Mouse (Mus musculus) cerebellum, postnatal 4 days (tissue): ENCODE results near the gene Zfc3h1.

Source experiments
- DNase-seq, 2 experiments: peaks; one replicate each; pipeline ENCODE4 v3.0.0; 2022; ENCODE audit warnings: low spot score in 2 of 2, mixed read lengths in 1 of 2

The Zfc3h1 gene

DNA sequence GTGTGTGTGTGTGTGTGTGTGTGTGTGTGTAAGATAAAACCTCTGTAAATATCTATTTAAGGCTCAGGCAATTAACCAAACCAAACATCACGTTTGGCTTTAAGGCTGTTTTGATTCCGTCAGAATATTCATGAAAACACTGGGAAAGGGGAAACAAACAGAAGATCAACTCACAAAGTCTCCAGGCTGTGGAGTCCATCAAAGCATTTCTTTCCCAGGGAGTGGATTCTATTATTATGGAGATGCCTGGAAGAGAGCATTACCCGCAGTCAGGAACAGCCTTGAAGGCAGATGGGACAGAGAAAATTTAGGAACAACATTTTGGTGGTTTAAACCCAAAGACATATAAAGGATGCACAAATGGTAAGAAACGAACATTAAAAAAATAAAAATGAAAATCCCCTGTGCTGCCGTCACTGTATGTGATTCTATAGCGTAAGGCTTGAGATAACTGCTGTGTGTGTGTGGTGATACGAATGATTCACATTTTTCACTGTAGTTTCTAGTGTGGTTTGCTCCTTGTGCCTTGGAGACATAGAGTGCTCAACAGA, 90.3 kb downstream of the Zfc3h1 start:
- DNase-seq, result no peak

DNA sequence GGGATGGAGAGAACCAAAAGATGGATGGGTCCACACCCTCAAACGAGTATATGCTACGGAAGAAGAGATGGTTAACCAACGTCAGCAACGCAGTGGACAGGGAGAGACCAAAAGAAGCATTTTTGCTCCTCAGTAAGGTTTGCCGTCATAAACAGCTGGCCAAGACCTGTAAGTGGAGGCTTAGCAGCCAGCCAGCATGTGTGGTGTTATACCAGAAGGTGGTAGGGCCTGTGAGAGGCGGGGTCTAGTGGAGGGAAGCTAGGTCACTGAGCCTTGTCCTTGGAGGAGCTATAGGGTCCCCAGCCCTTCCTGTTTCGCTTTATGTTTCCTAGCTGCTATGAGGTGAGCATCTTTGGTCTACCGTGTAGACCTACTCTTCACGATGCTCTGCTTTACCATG, 91.7 kb downstream of the Zfc3h1 start:
- no peak for DNase-seq

DNA sequence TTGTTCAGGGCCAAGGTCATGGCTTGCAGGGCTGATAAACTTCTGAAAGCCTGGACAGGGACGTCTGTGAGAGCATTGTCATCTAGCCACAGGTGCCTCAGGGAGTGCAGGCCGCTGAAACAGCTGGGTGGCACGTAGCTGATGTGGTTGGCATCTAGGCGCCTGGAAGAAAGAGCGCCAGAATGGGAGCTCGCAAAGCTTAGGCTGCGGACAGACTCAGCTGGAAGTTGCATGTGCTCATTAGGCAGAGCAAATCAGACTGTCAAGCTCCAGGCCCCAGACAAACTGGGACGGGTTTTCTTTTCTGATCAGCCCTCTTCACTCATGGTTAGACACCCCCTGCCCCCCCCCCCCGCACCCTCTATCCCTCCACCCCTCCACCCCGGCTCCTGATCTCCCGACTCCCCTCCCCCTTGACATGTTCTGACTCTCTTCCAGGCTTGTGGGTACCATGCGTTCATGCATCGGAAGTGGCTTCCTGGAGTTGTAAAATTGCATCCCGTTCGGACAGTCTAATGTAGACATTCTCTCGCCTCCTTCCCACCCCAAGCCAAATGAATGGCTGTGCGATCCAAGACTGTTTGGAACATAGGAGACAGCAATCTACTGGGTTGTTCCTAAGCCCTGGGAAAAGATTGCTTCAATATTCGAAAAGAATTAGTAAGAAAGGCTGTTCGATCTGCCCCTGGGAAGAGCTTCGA, 93.8 kb downstream of the Zfc3h1 start:
- DNase-seq, result peak in 1 of 2 experiments; percentile 9
